Mouse (Mus musculus): ENCODE measurements around the gene Commd7.

Gene Commd7

GRCm38 (mm10) chr2:153622449-153622848 is 10.1 kb downstream of the Commd7 start:
- in situ Hi-C loops (cut with MboI, MseI): no loop called here

GRCm38 (mm10) chr2:153618889-153619288 is 13.7 kb downstream of the Commd7 start:
- in situ Hi-C loops (cut with MboI, MseI): no loop called here

- in situ Hi-C loops (cut with MboI, MseI): no loop called here
Observed at GRCm38 (mm10) chr2:153618439-153618838, 14.1 kb downstream of the Commd7 start.

GRCm38 (mm10) chr2:153616893-153617292 is 15.7 kb downstream of the Commd7 start:
- in situ Hi-C loops (cut with MboI, MseI): no loop called here

GRCm38 (mm10) chr2:153612594-153613281 is 19.8 kb downstream of the Commd7 start:
- in situ Hi-C loops (cut with MboI, MseI): no loop called here

- in situ Hi-C loops (cut with MboI, MseI): no loop called here
Observed at GRCm38 (mm10) chr2:153611743-153612142, 20.8 kb downstream of the Commd7 start.

- in situ Hi-C loops (cut with MboI, MseI): no loop called here
Observed at GRCm38 (mm10) chr2:153611241-153611630, 21.3 kb downstream of the Commd7 start.

GRCm38 (mm10) chr2:153610426-153611240 is 21.9 kb downstream of the Commd7 start:
- in situ Hi-C loops (cut with MboI, MseI): no loop called here

- in situ Hi-C loops (cut with MboI, MseI): no loop called here
Observed at GRCm38 (mm10) chr2:153609548-153609947, 23.0 kb downstream of the Commd7 start.

GRCm38 (mm10) chr2:153609058-153609457 is 23.5 kb downstream of the Commd7 start:
- in situ Hi-C loops (cut with MboI, MseI): no loop called here

GRCm38 (mm10) chr2:153607870-153608515 is 24.6 kb downstream of the Commd7 start:
- in situ Hi-C loops (cut with MboI, MseI): no loop called here

- in situ Hi-C loops (cut with MboI, MseI): no loop called here
Observed at GRCm38 (mm10) chr2:153606421-153606820, 26.2 kb downstream of the Commd7 start.

- in situ Hi-C loops (cut with MboI, MseI): no loop called here
Observed at GRCm38 (mm10) chr2:153603724-153604123, 28.9 kb downstream of the Commd7 start.

GRCm38 (mm10) chr2:153600667-153601648 is 31.6 kb downstream of the Commd7 start:
- in situ Hi-C loops (cut with MboI, MseI): no loop called here

GRCm38 (mm10) chr2:153600021-153600666 is 32.4 kb downstream of the Commd7 start:
- in situ Hi-C loops (cut with MboI, MseI): no loop called here

GRCm38 (mm10) chr2:153597626-153598025 is 35.0 kb downstream of the Commd7 start:
- in situ Hi-C loops (cut with MboI, MseI): no loop called here

- in situ Hi-C loops (cut with MboI, MseI): no loop called here
Observed at GRCm38 (mm10) chr2:153597014-153597413, 35.6 kb downstream of the Commd7 start.

- in situ Hi-C loops (cut with MboI, MseI): no loop called here
Observed at GRCm38 (mm10) chr2:153594998-153595397, 37.6 kb downstream of the Commd7 start.

GRCm38 (mm10) chr2:153593186-153593585 is 39.4 kb downstream of the Commd7 start:
- in situ Hi-C loops (cut with MboI, MseI): no loop called here
